Comparison of ENCODE assay signal across 9 mouse cellular contexts in genomic region chr13:49021693-49022092, GRCm38 (mm10). TPM values are rescaled to one million over a fixed set of nuclear protein-coding genes. Genes with fewer than 3 reads are reported as not detected.
A peak's percentile ranks its signal among the peaks of the same experiment; 100 is the strongest.
DNase-seq lines count a peak whose midpoint lies in the region; ATAC-seq lines count a peak whose summit lies in the region.
"Had no signal": no experiment of that assay in that cellular context is flagged by ENCODE, and none has a peak within 500 bp of the region (broad histone marks: within the 10 kb centered on the region; RNA-seq: fewer than 3 reads in every experiment).

No protein-coding gene starts in this region.

- no peak overlapping the region for H3K4me2 ChIP-seq in heart, embryonic 11.5 days
- no peak overlapping the region for H3K4me2 ChIP-seq in hindbrain, embryonic 12.5 days (replicated peaks)
- H3K4me2 ChIP-seq: lung, embryonic 15.5 days had no signal

- no peak overlapping the region for H3K27ac ChIP-seq in heart, embryonic 11.5 days (ENCODE audit: low read depth, low read length)
- H3K27ac ChIP-seq in hindbrain, embryonic 12.5 days, result no peak overlapping the region
- H3K27ac ChIP-seq: lung, embryonic 15.5 days had no signal

- ATAC-seq in heart, embryonic 11.5 days (replicated peaks; ENCODE audit: insufficient number of reproducible peaks, low FRiP score, low TSS enrichment), result no peak
- no peak for ATAC-seq in hindbrain, embryonic 12.5 days (ENCODE audit: low FRiP score)

- H3K27me3 ChIP-seq in heart, embryonic 11.5 days (ENCODE audit: control insufficient read depth, insufficient read depth, low read length), result no peaks in the 10 kb centered on the region
- no peaks in the 10 kb centered on the region for H3K27me3 ChIP-seq in hindbrain, embryonic 12.5 days
- H3K27me3 ChIP-seq: lung, embryonic 15.5 days had no signal

- peaks cover 6% of the 10 kb centered on the region for H3K4me1 ChIP-seq in heart, embryonic 11.5 days (ENCODE audit: control insufficient read depth, insufficient read depth, low read length)
- peaks cover 15% of the 10 kb centered on the region for H3K4me1 ChIP-seq in hindbrain, embryonic 12.5 days

- no peaks in the 10 kb centered on the region for H3K36me3 ChIP-seq in heart, embryonic 11.5 days (ENCODE audit: control insufficient read depth, insufficient read depth, low read length)
- no peaks in the 10 kb centered on the region for H3K36me3 ChIP-seq in hindbrain, embryonic 12.5 days
- H3K36me3 ChIP-seq: lung, embryonic 15.5 days had no signal

- no peak overlapping the region for H3K9ac ChIP-seq in heart, embryonic 11.5 days (ENCODE audit: low read depth, low read length)
- H3K9ac ChIP-seq in hindbrain, embryonic 12.5 days, result no peak overlapping the region
- H3K9ac ChIP-seq: lung, embryonic 15.5 days had no signal

- peak; percentile 48 for DNase-seq in heart, postnatal 4 days
- peak; percentile 71 to 80 for DNase-seq in CD8-positive naive resting alpha-beta T cell, adult 2 months (ENCODE audit: low read depth in 2 of 2, low spot score in 2 of 2)
- peak; percentile 18 to 60 for DNase-seq in adrenal gland, adult 18-20 months (ENCODE audit: low spot score in 2 of 2)
- peak; percentile 29 to 73 for DNase-seq in kidney, postnatal 36 days
- peak; percentile 29 to 61 for DNase-seq in spleen, adult 18-20 months
- DNase-seq in ovary, adult 18-20 months (ENCODE audit: low spot score), result no peak

- peaks cover 3% of the 10 kb centered on the region; the same call in 1 of the 2 replicates for H3K9me3 ChIP-seq in heart, embryonic 11.5 days (replicated peaks; ENCODE audit: control insufficient read depth, low read length)
- peaks cover 6% of the 10 kb centered on the region; the same call in 1 of the 2 replicates for H3K9me3 ChIP-seq in hindbrain, embryonic 12.5 days (replicated peaks)
- H3K9me3 ChIP-seq: lung, embryonic 15.5 days had no signal

- WGBS in heart, embryonic 11.5 days (ENCODE audit: insufficient replicate concordance), result 53% methylated on average over 3 of the region's 3 CpGs
- WGBS in hindbrain, embryonic 12.5 days, result 67% methylated on average over 3 of the region's 3 CpGs

- H3K4me3 ChIP-seq in heart, embryonic 11.5 days (ENCODE audit: low read depth, low read length), result no peak overlapping the region
- H3K4me3 ChIP-seq in hindbrain, embryonic 12.5 days, result no peak overlapping the region
- H3K4me3 ChIP-seq: lung, embryonic 15.5 days had no signal

RNA-seq across cellular contexts. Expression of gene Fam120a, which starts 53.9 kb away (rescaled TPM):
- total RNA-seq in heart, postnatal 4 days (2021), result 100 to 1,000 TPM; 112 to 118 TPM
- 26.3 and 31.2 TPM in 2 replicates for polyA plus RNA-seq in heart, embryonic 11.5 days (2014; fragmentation: Nextera tagmentation; extraction: Ambion mirVana)
- total RNA-seq in adrenal gland, adult 18-20 months (2021), result 100 to 1,000 TPM; 148 to 180 TPM
- 15.6 and 17.0 TPM in 2 replicates for polyA plus RNA-seq in hindbrain, embryonic 12.5 days (2016; fragmentation: Nextera tagmentation; extraction: Ambion mirVana)
